Mouse (Mus musculus): Measurements from ENCODE around the gene Zranb1. TPM values are rescaled to one million over a fixed set of nuclear protein-coding genes. Genes with fewer than 3 reads are reported as not detected.
A peak's percentile ranks its signal among the peaks of the same experiment; 100 is the strongest.

Gene Zranb1
- polyA plus RNA-seq, 1 experiment from 2014 or later = 11.6 TPM

- DNase-seq (no peak), ATAC-seq (no peak)
- WGBS (ENCODE audit: insufficient replicate concordance) = 82% methylated on average over 8 of the region's 8 CpGs
- Histone ChIP-seq H3K4me3 (ENCODE audit: low read depth, low read length) (no peak overlapping the region), H3K27me3 (ENCODE audit: insufficient read depth, low read length) (no peaks in the 10 kb centered on the region), H3K4me1 (ENCODE audit: insufficient read depth) (peaks cover 8% of the 10 kb centered on the region), H3K4me2 (ENCODE audit: low read depth, low read length) (no peak overlapping the region), H3K27ac (ENCODE audit: low read depth) (no peak overlapping the region), H3K36me3 (replicated peaks; ENCODE audit: insufficient read depth, low read length) (no peaks in the 10 kb centered on the region; the same call in 1 of the 2 replicates), H3K9ac (replicated peaks) (no peak overlapping the region), H3K9me3 (ENCODE audit: low read length) (no peaks in the 10 kb centered on the region)
- no peak for TF ChIP-seq EP300 (IDR thresholded peaks at IDR 0.05; ENCODE audit: low read depth)
- TF ChIP-seq CTCF (IDR thresholded peaks at IDR 0.05; ENCODE audit: low read depth) = no peak
Observed at GRCm38 (mm10) chr7:133009676-133010075, 78.7 kb downstream of the Zranb1 start.

GRCm38 (mm10) chr7:133010477-133010876 lies 79.5 kb downstream of the Zranb1 start:
- TF ChIP-seq CTCF (IDR thresholded peaks at IDR 0.05; ENCODE audit: low read depth) = no peak
- TF ChIP-seq EP300 (IDR thresholded peaks at IDR 0.05; ENCODE audit: low read depth) = no peak
- Histone ChIP-seq H3K4me3 (ENCODE audit: low read depth, low read length) (no peak overlapping the region), H3K36me3 (replicated peaks; ENCODE audit: insufficient read depth, low read length) (no peaks in the 10 kb centered on the region; the same call in 1 of the 2 replicates), H3K4me1 (ENCODE audit: insufficient read depth) (peaks cover 8% of the 10 kb centered on the region), H3K27ac (ENCODE audit: low read depth) (no peak overlapping the region), H3K4me2 (ENCODE audit: low read depth, low read length) (no peak overlapping the region), H3K9ac (replicated peaks) (no peak overlapping the region), H3K27me3 (ENCODE audit: insufficient read depth, low read length) (no peaks in the 10 kb centered on the region), H3K9me3 (ENCODE audit: low read length) (no peaks in the 10 kb centered on the region)
- WGBS (ENCODE audit: insufficient replicate concordance) = 68% methylated on average over 3 of the region's 3 CpGs
- no peak for DNase-seq
- ATAC-seq = no peak

GRCm38 (mm10) chr7:133011191-133011590 lies 80.2 kb downstream of the Zranb1 start:
- no peak for TF ChIP-seq EP300 (IDR thresholded peaks at IDR 0.05; ENCODE audit: low read depth)
- no peak for TF ChIP-seq CTCF (IDR thresholded peaks at IDR 0.05; ENCODE audit: low read depth)
- Histone ChIP-seq H3K4me1 (ENCODE audit: insufficient read depth) (peaks cover 8% of the 10 kb centered on the region), H3K4me2 (ENCODE audit: low read depth, low read length) (no peak overlapping the region; the same call in 1 of the 2 replicates), H3K27ac (ENCODE audit: low read depth) (no peak overlapping the region), H3K27me3 (ENCODE audit: insufficient read depth, low read length) (no peaks in the 10 kb centered on the region), H3K36me3 (replicated peaks; ENCODE audit: insufficient read depth, low read length) (no peaks in the 10 kb centered on the region; the same call in 1 of the 2 replicates), H3K9me3 (ENCODE audit: low read length) (no peaks in the 10 kb centered on the region), H3K4me3 (ENCODE audit: low read depth, low read length) (no peak overlapping the region), H3K9ac (replicated peaks) (no peak overlapping the region)
- peak; percentile 27; the same call in 1 of the 2 replicates for ATAC-seq
- 43% methylated on average over 5 of the region's 5 CpGs for WGBS (ENCODE audit: insufficient replicate concordance)
- peak; percentile 33 for DNase-seq

- H3K4me2 ChIP-seq (ENCODE audit: low read depth, low read length) = no peak overlapping the region
- TF ChIP-seq CTCF (IDR thresholded peaks at IDR 0.05; ENCODE audit: low read depth) = no peak
- no peak for TF ChIP-seq EP300 (IDR thresholded peaks at IDR 0.05; ENCODE audit: low read depth)
- H3K4me3 ChIP-seq (ENCODE audit: low read depth, low read length) = no peak overlapping the region
- H3K9me3 ChIP-seq (ENCODE audit: low read length) = no peaks in the 10 kb centered on the region
- no peak for DNase-seq
- H3K4me1 ChIP-seq (ENCODE audit: insufficient read depth) = peaks cover 8% of the 10 kb centered on the region
- no peaks in the 10 kb centered on the region for H3K27me3 ChIP-seq (ENCODE audit: insufficient read depth, low read length)
- H3K36me3 ChIP-seq (replicated peaks; ENCODE audit: insufficient read depth, low read length) = no peaks in the 10 kb centered on the region; the same call in 1 of the 2 replicates
- no peak overlapping the region for H3K9ac ChIP-seq (replicated peaks)
- no peak for ATAC-seq
- WGBS (ENCODE audit: insufficient replicate concordance) = 57% methylated on average over 4 of the region's 4 CpGs
- H3K27ac ChIP-seq (ENCODE audit: low read depth) = no peak overlapping the region
Observed at GRCm38 (mm10) chr7:133011611-133012010, 80.7 kb downstream of the Zranb1 start.

GRCm38 (mm10) chr7:133012637-133013366 lies 81.9 kb downstream of the Zranb1 start:
- no peaks in the 10 kb centered on the region; the same call in 1 of the 2 replicates for H3K36me3 ChIP-seq (replicated peaks; ENCODE audit: insufficient read depth, low read length)
- H3K4me2 ChIP-seq (ENCODE audit: low read depth, low read length) = no peak overlapping the region
- 53% methylated on average over 14 of the region's 14 CpGs for WGBS (ENCODE audit: insufficient replicate concordance)
- H3K4me1 ChIP-seq (ENCODE audit: insufficient read depth) = peaks cover 4% of the 10 kb centered on the region
- H3K27me3 ChIP-seq (ENCODE audit: insufficient read depth, low read length) = no peaks in the 10 kb centered on the region
- no peaks in the 10 kb centered on the region for H3K9me3 ChIP-seq (ENCODE audit: low read length)
- no peak overlapping the region for H3K4me3 ChIP-seq (ENCODE audit: low read depth, low read length)
- DNase-seq (no peak), ATAC-seq (0 out of 2 replicates have a peak, but pooled peaks have one; percentile 36)
- TF ChIP-seq CTCF (IDR thresholded peaks at IDR 0.05; ENCODE audit: low read depth) (no peak), EP300 (IDR thresholded peaks at IDR 0.05; ENCODE audit: low read depth) (no peak)
- no peak overlapping the region for H3K27ac ChIP-seq (ENCODE audit: low read depth)
- no peak overlapping the region for H3K9ac ChIP-seq (replicated peaks)

GRCm38 (mm10) chr7:133013923-133014322 lies 83.0 kb downstream of the Zranb1 start:
- H3K4me1 ChIP-seq (ENCODE audit: insufficient read depth) = peaks cover 4% of the 10 kb centered on the region
- no peak overlapping the region for H3K4me2 ChIP-seq (ENCODE audit: low read depth, low read length)

More at GRCm38 (mm10) chr7:133013923-133014322, 83.0 kb downstream of the Zranb1 start:
- no peak for ATAC-seq
- Histone ChIP-seq H3K4me3 (ENCODE audit: low read depth, low read length) (no peak overlapping the region), H3K27ac (ENCODE audit: low read depth) (no peak overlapping the region), H3K36me3 (replicated peaks; ENCODE audit: insufficient read depth, low read length) (no peaks in the 10 kb centered on the region; the same call in 1 of the 2 replicates), H3K9me3 (ENCODE audit: low read length) (no peaks in the 10 kb centered on the region), H3K27me3 (ENCODE audit: insufficient read depth, low read length) (no peaks in the 10 kb centered on the region), H3K9ac (replicated peaks) (no peak overlapping the region)
- 84% methylated on average over 10 of the region's 10 CpGs for WGBS (ENCODE audit: insufficient replicate concordance)
- DNase-seq = no peak
- TF ChIP-seq EP300 (IDR thresholded peaks at IDR 0.05; ENCODE audit: low read depth) (no peak), CTCF (IDR thresholded peaks at IDR 0.05; ENCODE audit: low read depth) (no peak)

Measured in liver, postnatal 0 days (tissue).